Mouse (Mus musculus): ENCODE data around the gene Pm20d1. TPM values are rescaled to one million over a fixed set of nuclear protein-coding genes. Genes with fewer than 3 reads are reported as not detected.

The Pm20d1 gene
- total and polyA plus RNA-seq, 3 experiments = not detected

DNA sequence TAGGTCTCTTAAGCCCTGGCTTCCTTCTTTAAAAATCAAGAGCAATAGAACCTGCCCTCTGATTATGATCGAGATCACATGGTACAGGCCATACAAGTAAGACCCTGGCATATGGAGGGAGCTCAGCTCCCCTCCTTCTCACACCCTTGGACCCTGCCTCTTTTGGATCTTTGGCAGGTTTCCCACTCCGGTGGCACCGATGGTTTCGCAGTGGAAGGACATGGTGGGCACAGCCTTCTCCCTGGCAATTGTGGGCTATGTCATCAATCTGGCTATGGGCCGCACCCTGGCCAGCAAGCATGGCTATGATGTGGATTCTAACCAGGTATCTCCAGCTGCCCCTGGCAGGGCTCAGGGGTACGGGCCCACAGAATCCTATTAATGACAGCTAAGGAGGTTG is 40.0 kb upstream of the Pm20d1 start:
- H3K4me3 ChIP-seq (ENCODE audit: control insufficient read depth in 1 of 2, insufficient read depth in 1 of 2, low read depth in 2 of 2, low read length in 2 of 2) = no peak overlapping the region
- no peak overlapping the region for H3K9ac ChIP-seq (ENCODE audit: control insufficient read depth, low read depth, low read length, poor library complexity, severe bottlenecking)
- no peaks in the 10 kb centered on the region for H3K9me3 ChIP-seq (replicated peaks; ENCODE audit: insufficient read depth, low read length)
- H3K79me2 ChIP-seq (ENCODE audit: control insufficient read depth, insufficient read depth, low read length, poor library complexity) = no peaks in the 10 kb centered on the region
- DNase-seq (ENCODE audit: low read depth, low spot score) = no peak
- peaks cover 2 to 4% of the 10 kb centered on the region in 2 experiments; a peak in 2 of 4 replicates for H3K27me3 ChIP-seq (ENCODE audit: control insufficient read depth in 1 of 2, insufficient read depth in 2 of 2, low read length in 2 of 2)
- peaks cover 0 to 8% of the 10 kb centered on the region in 2 experiments; a peak in 2 of 4 replicates for H3K36me3 ChIP-seq (ENCODE audit: control insufficient read depth in 1 of 2, insufficient read depth in 2 of 2, low read length in 2 of 2)
- no peak for TF ChIP-seq POLR2AphosphoS5 (IDR thresholded peaks at IDR 0.05; ENCODE audit: borderline replicate concordance, low read depth, low read length)
- no peak for TF ChIP-seq TCF12 (IDR thresholded peaks at IDR 0.05; ENCODE audit: low read depth, low read length)
- no peak for TF ChIP-seq SIN3A (IDR thresholded peaks at IDR 0.05; ENCODE audit: low read length)
- TF ChIP-seq USF2 (IDR thresholded peaks at IDR 0.05; ENCODE audit: borderline replicate concordance in 1 of 2, insufficient read depth in 1 of 2, low read depth in 1 of 2, low read length in 2 of 2) = no peak
- no peak for TF ChIP-seq E2F4 (IDR thresholded peaks at IDR 0.05; ENCODE audit: borderline replicate concordance, low read depth, low read length)
- no peak for TF ChIP-seq MYC (IDR thresholded peaks at IDR 0.05; ENCODE audit: low read depth, low read length)
- no peak for TF ChIP-seq GABPA (IDR thresholded peaks at IDR 0.05; ENCODE audit: low read depth, low read length)
- TF ChIP-seq CTCF (IDR thresholded peaks at IDR 0.05 in 2 of 3, conservative IDR thresholded peaks at IDR 0.05 in 1 of 3; ENCODE audit: control insufficient read depth in 1 of 3, insufficient read depth in 1 of 3, low read depth in 2 of 3, low read length in 3 of 3, poor library complexity in 1 of 3, severe bottlenecking in 1 of 3) = no peak
- TF ChIP-seq TAL1 (IDR thresholded peaks at IDR 0.05; ENCODE audit: low read length) = no peak
- no peak for TF ChIP-seq ELF1 (IDR thresholded peaks at IDR 0.05; ENCODE audit: low read depth, low read length)
- TF ChIP-seq MAX (IDR thresholded peaks at IDR 0.05; ENCODE audit: low read length) = no peak
- no peak for TF ChIP-seq POLR2AphosphoS2 (IDR thresholded peaks at IDR 0.05; ENCODE audit: low read length)
- no peak for TF ChIP-seq SMC3 (IDR thresholded peaks at IDR 0.05; ENCODE audit: low read depth, low read length)
- TF ChIP-seq EP300 (IDR thresholded peaks at IDR 0.05; ENCODE audit: low read depth in 1 of 2, low read length in 2 of 2) = no peak
- TF ChIP-seq MYB (IDR thresholded peaks at IDR 0.05; ENCODE audit: low read depth, low read length) = no peak
- TF ChIP-seq UBTF (IDR thresholded peaks at IDR 0.05; ENCODE audit: borderline replicate concordance, insufficient read depth, low read depth, low read length) = no peak
- no peak overlapping the region for H3K27ac ChIP-seq (ENCODE audit: control insufficient read depth, low read depth, low read length)
- peaks cover 0 to 15% of the 10 kb centered on the region in 2 experiments; a peak in 2 of 4 replicates for H3K4me1 ChIP-seq (ENCODE audit: control insufficient read depth in 1 of 2, insufficient read depth in 2 of 2, low read length in 2 of 2)

DNA sequence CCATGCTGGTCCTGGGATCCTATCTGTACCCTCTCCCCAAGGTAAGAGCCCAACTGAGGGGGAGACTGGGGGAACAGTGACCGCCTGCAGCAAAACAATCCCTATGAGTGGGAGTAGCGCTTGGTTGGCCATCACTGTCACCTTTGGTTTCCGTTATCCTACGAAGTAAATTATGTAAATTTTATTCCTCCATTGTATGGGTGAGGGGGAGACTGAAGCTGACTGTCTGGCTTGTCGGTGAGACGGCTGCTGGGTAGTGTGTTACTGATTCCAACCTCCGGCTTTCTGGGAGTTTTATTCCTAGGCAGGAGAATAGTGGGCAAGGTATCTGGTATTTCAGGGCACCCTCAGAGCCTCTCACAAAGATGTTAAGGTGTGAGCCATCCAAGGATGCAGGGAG is 38.4 kb upstream of the Pm20d1 start:
- no peak for DNase-seq (ENCODE audit: low read depth, low spot score)
- Histone ChIP-seq H3K9ac (ENCODE audit: control insufficient read depth, low read depth, low read length, poor library complexity, severe bottlenecking) (no peak overlapping the region), H3K27me3 (ENCODE audit: control insufficient read depth in 1 of 2, insufficient read depth in 2 of 2, low read length in 2 of 2) (peaks cover 4% of the 10 kb centered on the region in 2 experiments; a peak in 2 of 4 replicates), H3K27ac (ENCODE audit: control insufficient read depth, low read depth, low read length) (no peak overlapping the region), H3K36me3 (ENCODE audit: control insufficient read depth in 1 of 2, insufficient read depth in 2 of 2, low read length in 2 of 2) (peaks cover 0 to 8% of the 10 kb centered on the region in 2 experiments; a peak in 2 of 4 replicates), H3K9me3 (replicated peaks; ENCODE audit: insufficient read depth, low read length) (no peaks in the 10 kb centered on the region), H3K4me3 (ENCODE audit: control insufficient read depth in 1 of 2, insufficient read depth in 1 of 2, low read depth in 2 of 2, low read length in 2 of 2) (no peak overlapping the region), H3K4me1 (ENCODE audit: control insufficient read depth in 1 of 2, insufficient read depth in 2 of 2, low read length in 2 of 2) (peaks cover 0 to 13% of the 10 kb centered on the region in 2 experiments; a peak in 2 of 4 replicates), H3K79me2 (ENCODE audit: control insufficient read depth, insufficient read depth, low read length, poor library complexity) (no peaks in the 10 kb centered on the region)
- TF ChIP-seq TAL1 (IDR thresholded peaks at IDR 0.05; ENCODE audit: low read length) (no peak), E2F4 (IDR thresholded peaks at IDR 0.05; ENCODE audit: borderline replicate concordance, low read depth, low read length) (no peak), MYB (IDR thresholded peaks at IDR 0.05; ENCODE audit: low read depth, low read length) (no peak)

All from MEL (cell line).